Mouse (Mus musculus): Measurements from ENCODE around the gene Zfand2a.

Zfand2a gene

DNA sequence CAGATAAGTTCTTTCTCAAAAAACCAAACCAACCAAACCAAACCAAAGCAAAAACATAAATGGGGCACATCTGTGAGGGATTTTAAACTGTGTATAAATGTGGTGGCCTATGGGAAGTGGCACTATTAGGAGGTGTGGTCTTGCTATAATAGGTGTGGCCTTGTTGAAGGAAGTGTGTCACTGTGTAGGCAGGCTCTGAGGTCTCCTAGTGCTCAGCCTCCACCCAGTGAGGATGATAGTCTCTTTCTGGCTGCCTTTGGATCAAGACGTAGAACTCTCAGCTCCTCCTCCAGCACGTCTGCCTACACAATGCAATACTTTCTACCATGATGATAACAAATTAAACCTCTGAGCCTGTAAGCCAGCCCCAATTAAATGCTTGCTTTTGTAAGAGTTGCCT is 18.0 kb downstream of the Zfand2a start:
- DNase-seq (ENCODE audit: low spot score) = no peak

GRCm38 (mm10) chr5:139464874-139465273 is 19.5 kb downstream of the Zfand2a start:
- no peak for DNase-seq (ENCODE audit: low spot score)

DNA sequence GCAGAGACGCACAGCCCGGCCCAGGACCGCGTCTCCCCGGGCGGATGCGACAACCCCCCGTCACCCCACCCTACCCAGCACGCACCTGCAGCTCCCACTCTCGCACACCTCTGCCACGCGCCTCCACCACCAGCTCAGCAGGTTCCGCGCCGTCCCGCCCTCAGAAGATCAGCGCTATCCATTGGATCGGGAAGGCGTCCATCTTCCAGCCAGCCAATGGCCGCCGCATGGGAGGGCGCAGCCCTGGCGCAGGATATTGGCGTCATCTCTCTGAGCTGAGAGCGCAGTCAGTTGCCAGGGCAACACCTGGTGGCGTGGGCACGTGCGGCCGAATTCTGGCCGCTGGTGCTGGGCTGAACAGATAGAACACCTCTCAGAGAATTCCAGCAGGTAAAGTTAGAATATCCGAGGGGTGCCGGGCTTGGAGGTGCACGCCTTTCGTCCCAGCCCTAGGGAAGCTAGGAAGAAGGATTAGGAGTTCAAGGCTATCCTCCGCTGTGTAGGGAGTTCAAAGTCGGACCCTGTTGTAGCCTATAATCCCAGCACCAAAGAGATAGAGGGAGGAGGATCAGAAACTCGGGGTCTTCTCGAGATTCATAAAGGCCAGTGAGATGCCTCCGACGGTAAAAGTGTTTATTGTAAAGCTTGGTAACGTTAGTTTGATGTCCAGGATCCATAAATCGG is 23.8 kb downstream of the Zfand2a start, which contains the start of gene 3110082I17Rik:
TSS of gene 3110082I17Rik (minus strand) at position 144 of the 684 bp plus-strand sequence.
- DNase-seq (ENCODE audit: low spot score) = peak; percentile 98

- no peak for DNase-seq (ENCODE audit: low spot score)
Observed at GRCm38 (mm10) chr5:139459938-139460337, 24.4 kb downstream of the Zfand2a start.

DNA sequence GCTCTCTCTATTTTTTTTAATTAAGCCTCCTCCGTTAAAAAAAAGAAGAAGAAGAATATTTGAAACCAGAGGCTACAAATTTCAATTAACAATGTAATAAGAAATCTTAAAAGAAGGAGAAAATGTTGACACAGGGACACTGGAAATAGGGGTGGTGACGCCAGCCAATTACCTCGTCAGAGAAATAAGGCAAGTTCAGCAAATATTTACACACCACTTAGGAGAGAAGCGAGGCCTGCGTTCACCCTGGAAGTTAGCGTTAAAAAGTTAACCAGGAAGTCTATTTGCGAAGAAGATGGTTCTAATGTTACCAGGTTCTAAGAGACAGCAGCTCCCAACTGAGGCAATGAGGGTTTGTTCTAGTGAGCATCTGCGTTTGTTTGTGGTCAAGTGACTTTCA is 27.1 kb downstream of the Zfand2a start:
- no peak for DNase-seq (ENCODE audit: low spot score)

GRCm38 (mm10) chr5:139455166-139455565 is 29.2 kb downstream of the Zfand2a start:
- no peak for DNase-seq (ENCODE audit: low spot score)

GRCm38 (mm10) chr5:139453031-139453430 is 31.3 kb downstream of the Zfand2a start:
- DNase-seq (ENCODE audit: low spot score) = no peak

- DNase-seq (ENCODE audit: low spot score) = peak; percentile 19
Observed at GRCm38 (mm10) chr5:139449926-139450325, 34.4 kb downstream of the Zfand2a start.

DNA sequence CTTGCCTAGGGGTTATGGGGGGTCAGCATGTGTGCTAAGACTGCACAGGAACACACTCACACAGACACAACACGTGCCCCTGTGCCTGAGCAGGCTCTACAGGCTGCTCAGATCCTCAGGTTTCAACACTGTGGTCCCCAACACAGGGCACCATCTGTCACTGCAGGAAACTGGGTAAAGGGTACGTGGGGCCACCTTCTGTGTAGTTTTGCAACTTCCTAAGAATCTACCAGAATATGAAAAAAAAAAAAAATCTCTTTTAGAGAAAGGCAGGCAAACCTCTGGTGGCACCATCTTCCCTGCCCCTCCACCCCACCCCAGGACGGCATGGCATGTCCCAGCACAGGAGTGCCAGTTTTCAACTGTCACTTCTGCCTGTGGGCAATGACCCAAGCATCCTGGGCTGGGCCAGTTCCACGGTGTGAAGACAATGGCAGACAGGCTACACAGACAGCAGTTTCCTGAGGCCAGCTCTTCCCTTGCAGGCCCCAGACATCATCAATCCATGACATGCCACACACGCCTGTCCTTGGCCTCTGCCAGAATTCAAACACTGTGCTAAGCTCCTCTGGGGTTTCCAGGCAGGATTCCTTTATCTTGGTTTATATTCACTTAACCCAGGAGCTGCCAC is 35.1 kb downstream of the Zfand2a start:
- DNase-seq (ENCODE audit: low spot score) = no peak

DNA sequence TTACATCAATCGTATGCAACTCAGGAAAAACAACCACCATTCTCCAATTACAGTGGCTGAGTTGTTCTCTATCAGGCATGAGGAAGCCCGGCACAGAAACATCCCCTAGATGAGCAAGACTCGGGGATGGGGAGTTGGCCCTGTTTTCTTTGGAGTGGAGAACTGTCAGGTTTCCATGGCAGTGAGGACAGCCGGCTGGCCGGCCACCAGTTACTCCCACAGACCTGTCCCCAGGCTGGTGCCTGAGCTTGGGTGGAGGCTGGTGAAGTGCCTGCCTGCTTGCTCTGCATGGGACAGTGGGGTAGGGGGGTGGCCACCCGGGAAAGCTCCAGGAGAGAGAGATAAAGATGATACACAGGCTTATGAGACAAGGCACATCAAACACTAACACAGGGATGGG is 36.3 kb downstream of the Zfand2a start:
- DNase-seq (ENCODE audit: low spot score) = no peak

- DNase-seq (ENCODE audit: low spot score) = no peak
Observed at GRCm38 (mm10) chr5:139445258-139445657, 39.1 kb downstream of the Zfand2a start.

DNA sequence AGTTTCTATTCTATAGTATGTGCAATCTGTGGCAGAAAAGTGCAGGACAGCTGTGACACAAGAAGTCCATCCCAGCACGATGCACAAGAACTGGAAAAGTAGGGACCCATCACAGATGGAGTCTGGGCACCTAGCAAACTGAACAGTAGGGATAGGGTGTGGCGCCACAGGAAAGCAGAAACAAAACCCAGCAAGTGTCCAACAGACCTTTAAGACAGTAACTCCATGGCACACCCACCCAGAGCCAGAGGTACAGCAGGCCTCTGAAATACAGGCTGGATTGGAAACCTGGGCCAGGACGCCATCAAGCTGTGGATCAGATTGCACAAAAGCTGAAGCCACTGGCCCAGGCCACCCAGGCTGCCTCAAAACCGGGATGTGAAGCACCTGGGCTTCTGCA is 41.4 kb downstream of the Zfand2a start:
- no peak for DNase-seq (ENCODE audit: low spot score)

DNA sequence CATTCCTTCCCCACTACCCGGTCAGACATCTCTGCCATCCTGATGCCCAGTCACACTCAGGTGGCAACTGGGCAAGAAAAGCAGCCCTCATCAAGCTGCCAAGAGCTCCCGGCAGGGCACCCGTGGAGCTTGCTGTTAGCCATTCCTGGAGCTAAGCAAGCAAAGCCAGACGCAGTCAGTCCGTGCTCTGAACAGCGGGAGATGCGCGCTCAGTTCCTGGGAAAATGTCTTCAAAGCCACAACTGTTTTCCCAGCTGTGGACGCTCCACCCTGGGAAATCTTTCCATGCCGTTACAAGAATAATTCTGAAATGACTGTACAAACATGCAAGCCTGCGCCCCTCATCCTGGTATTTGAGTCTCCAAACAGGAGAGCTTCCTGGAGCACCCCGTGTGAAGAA is 41.9 kb downstream of the Zfand2a start:
- peak; percentile 30 for DNase-seq (ENCODE audit: low spot score)

DNA sequence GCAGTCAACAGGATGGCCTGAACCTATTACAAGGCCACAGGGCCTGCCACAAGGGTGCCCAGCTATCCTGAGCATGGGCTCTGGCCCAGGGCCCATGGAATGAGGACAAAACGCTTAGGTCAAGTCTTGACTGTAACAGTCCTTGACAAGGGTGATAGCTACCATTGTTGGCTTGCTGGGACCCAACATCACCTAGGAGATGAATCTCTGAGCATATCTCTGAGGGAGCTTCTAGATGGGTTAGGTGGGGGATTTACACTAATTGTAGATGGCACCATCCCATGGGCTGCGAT is 42.7 kb downstream of the Zfand2a start:
- no peak for DNase-seq (ENCODE audit: low spot score)

DNA sequence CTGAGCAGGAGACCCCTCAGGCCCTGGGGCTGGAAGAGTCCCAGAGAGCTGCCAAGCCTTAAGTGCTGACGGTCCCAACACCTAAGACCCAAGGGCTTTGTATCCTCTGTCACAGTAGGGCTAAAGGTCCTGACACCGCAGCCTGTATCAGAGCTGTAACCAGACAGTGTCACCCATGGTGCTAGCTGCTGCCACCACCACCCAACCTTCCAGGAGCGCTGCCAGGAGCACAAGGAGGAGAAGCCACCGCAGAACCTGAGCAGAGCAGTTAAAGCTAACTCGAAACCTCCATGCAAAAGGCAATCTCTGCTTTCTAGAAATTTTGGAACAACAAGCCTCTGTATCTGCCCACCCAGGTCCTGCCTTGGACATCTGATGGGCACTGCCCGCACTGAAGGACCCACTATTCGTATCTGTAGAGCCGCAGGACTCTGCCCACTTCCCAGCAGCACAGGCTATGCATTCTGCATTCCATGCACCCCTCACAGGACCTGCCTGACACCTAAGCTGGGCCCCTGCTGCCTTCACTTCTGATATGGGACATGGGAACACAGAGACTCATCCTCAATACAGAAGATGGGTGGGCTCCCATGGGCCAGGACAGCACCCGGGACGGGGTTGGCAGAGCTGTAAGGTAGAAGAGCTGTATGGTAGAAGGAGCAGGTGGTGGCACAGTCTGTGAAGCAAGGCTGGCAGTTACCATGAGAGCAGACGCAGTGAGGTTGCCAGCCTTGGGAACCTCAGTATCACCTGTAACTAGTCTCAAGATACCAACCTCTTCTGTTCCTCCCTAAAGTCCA is 43.2 kb downstream of the Zfand2a start:
- no peak for DNase-seq (ENCODE audit: low spot score)

DNA sequence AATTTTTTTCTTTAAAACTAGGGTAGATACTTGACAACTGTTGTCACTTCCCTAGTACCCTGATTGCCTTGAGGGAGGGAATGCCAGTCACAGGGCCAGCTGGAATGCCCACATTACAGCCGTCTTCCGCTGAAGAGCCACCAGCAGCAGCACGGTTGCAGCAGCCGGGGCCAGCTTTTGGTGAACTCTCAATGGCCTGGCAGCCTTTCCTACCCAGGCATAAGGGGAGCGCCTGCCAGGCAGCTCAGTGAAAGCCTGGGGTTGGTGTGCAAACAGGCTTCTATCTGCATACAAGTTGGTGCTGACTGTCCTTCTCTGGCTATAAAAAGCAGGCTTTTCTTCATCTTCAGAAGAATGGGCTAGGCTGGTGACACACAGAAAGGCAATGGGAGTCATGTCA is 43.9 kb downstream of the Zfand2a start:
- DNase-seq (ENCODE audit: low spot score) = no peak

DNA sequence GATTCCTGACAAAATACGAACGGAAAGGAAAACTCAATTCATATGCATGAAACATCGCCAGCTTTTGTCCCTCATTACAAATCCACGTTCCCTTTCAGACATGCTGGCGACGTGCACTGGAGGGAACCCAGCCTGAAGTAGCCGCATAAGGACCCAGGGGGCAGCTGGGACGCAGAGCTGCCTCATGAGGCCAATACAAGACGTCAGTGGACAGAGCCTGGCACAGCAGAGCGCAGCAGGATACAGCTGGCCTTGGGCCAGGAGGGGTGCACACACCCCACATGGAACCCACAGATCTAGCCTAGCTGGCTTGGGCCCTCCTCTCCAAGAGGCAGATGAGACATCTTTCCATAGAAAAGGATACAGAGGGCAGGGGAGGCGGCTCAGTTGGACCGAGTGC is 45.9 kb downstream of the Zfand2a start:
- DNase-seq (ENCODE audit: low spot score) = no peak

DNA sequence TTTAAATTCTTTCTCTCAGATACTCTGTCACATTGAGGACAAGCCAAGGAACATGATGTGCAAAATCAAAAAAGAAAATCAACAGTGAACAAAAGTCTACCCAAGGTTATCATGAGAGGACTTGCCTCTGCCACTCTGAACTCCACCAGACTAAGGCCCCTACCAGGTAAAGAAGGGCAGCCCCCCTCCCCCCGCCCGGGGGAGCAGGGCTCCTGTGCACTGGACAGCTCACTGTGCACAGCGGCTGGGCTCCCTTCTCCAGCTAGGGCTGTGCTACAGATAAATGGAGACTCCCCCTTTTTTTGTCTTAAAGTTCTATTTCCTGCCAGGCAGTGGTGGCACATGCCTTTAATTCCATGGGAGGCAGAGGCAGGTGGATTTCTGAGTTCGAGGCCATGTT is 46.6 kb downstream of the Zfand2a start:
- no peak for DNase-seq (ENCODE audit: low spot score)

- peak; percentile 64 for DNase-seq (ENCODE audit: low spot score)
Observed at GRCm38 (mm10) chr5:139434940-139435339, 49.4 kb downstream of the Zfand2a start.

DNA sequence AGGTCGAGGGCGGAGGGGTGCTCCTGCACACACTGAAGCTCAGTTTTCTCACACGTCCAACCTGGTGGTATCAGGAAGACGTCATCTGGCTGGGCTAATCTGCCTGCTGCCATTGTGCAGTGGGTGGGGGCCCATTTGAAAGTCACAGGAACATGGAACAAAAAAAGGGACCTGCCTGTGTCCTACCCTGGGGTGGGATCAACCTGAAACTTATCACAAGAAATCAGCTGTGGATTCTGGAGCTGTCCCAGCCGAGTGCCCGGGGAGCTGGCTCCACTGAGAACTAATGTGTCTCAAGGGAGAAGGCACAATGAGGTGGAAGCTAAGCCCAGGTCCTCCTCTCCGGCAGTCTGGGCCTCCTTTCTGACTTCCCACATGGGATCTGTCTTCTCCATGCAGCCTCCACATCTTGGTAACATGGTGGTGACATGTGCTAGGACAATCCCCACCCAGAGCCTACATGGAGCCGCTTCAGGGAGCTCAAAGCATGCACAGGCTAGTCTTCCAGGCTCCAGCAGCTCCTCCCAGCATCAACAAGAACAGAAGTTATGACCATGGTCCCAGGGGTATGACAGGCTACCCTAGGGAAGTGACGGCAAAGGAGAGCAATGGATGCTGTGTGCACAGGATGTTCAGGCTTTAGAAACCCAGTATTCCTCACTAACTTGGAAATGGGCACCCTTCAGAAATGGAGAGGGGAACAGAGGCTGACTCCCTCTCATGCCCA is 50.3 kb downstream of the Zfand2a start:
- DNase-seq (ENCODE audit: low spot score) = no peak

DNA sequence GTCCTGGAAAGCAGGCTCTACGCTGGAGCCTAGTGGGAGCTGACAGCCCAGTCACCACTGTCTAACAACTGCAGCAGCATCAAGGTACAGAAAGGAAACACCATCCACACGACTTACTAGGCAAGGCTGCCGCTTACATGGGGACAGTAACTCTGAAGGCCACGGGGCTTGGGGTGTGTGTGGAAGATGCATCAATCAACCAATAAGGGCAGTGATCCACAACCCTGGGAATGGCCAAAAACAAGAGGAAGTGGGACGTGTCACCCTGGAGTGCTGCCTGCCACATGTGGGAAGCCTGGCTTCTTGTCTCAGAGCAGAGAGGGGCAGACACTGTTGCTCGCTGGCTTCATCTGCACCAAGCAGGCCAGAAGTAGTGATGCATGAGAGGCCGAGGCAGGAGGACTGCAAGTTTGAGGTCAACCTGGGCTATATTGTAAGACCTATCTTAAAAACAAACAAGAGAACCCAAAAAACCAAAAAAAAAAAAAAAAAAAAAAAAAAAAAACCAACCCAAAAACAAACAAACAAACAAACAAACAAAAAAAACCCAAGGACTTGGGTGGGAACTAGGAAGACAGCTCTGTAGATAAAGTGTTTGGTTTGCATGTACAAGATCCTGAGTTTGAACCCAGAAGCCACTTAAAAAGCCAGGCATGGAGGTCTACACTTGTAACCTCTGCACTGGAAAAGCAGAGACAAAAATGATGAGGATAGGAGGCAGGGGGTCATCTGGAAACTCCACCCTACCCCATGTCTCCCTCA is 51.4 kb downstream of the Zfand2a start:
- DNase-seq (ENCODE audit: low spot score) = no peak

- no peak for DNase-seq (ENCODE audit: low spot score)
Observed at GRCm38 (mm10) chr5:139432333-139432732, 52.0 kb downstream of the Zfand2a start.

All from embryo, embryonic 10.5 days (tissue).